Mouse (Mus musculus) macrophage (primary cell): ENCODE results near the gene Fstl5. TPM values are rescaled to one million over a fixed set of nuclear protein-coding genes. Genes with fewer than 3 reads are reported as not detected.

Experiments used
- H3K27ac ChIP-seq: fragments of 350-480 bp; formaldehyde crosslinking; 2 replicates; pipeline ENCODE4 v1.9.0; 2021
- H3K36me3 ChIP-seq: fragments of 350-480 bp; formaldehyde crosslinking; 2 replicates; pipeline ENCODE4 v1.9.0; 2021; ENCODE audit errors: inconsistent target
- H3K4me3 ChIP-seq: fragments of 350-480 bp; formaldehyde crosslinking; 2 replicates; pipeline ENCODE4 v1.9.0; 2021; ENCODE audit errors: inconsistent target
- H3K79me2 ChIP-seq: fragments of 350-480 bp; formaldehyde crosslinking; 2 replicates; pipeline ENCODE4 v1.9.0; 2021; ENCODE audit errors: inconsistent target
- WGBS: methylation state at CpG from one replicate; pipeline ENCODE4 v1.1.7; 2026; ENCODE audit warnings: inconsistent platforms; ENCODE audit not compliant: missing documents; 5-methylcytosine and 5-hydroxymethylcytosine counted together
- polyA plus RNA-seq: library from polyadenylated mRNA; stranded (reverse); fragments of 250-400 nt; gene quantifications from 3 replicates; pipeline ENCODE4 v1.2.4, GENCODE M21; 2018; ENCODE audit warnings: inconsistent platforms

Fstl5 gene
- polyA plus RNA-seq, 1 experiment from 2014 or later: not detected

- 94% methylated on average over 3 of the region's 3 CpGs for WGBS
- no peaks in the 10 kb centered on the region for H3K36me3 ChIP-seq
- H3K79me2 ChIP-seq: no peaks in the 10 kb centered on the region
- H3K4me3 ChIP-seq: no peak overlapping the region
- H3K27ac ChIP-seq: no peak overlapping the region
These were observed 601.9 kb downstream of the Fstl5 start for GRCm38 (mm10) chr3:76676006-76676405.

GRCm38 (mm10) chr3:76679853-76680545 is 605.9 kb downstream of the Fstl5 start:
- Histone ChIP-seq H3K4me3 (no peak overlapping the region), H3K79me2 (no peaks in the 10 kb centered on the region), H3K27ac (no peak overlapping the region), H3K36me3 (no peaks in the 10 kb centered on the region)
- WGBS: 77% methylated on average over 5 of the region's 5 CpGs

DNA sequence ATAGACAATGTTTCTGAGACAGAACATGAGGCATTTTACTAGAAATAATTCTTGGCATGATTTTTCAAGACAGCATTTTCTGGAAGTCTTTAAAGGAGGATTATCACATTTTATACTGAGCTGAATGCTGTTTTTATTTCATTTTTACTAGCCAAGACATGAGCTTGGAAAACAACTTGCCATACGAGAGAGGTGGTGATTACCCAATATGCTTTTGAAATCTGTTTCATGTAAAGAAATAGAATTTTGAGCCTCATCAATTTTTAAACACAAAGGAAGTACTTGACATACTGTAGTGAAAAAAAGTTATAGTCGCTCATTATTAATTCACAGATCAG is 606.4 kb downstream of the Fstl5 start:
- no peak overlapping the region for H3K4me3 ChIP-seq
- H3K36me3 ChIP-seq: no peaks in the 10 kb centered on the region
- H3K79me2 ChIP-seq: no peaks in the 10 kb centered on the region
- WGBS: 98% methylated on average over 2 of the region's 2 CpGs
- no peak overlapping the region for H3K27ac ChIP-seq

DNA sequence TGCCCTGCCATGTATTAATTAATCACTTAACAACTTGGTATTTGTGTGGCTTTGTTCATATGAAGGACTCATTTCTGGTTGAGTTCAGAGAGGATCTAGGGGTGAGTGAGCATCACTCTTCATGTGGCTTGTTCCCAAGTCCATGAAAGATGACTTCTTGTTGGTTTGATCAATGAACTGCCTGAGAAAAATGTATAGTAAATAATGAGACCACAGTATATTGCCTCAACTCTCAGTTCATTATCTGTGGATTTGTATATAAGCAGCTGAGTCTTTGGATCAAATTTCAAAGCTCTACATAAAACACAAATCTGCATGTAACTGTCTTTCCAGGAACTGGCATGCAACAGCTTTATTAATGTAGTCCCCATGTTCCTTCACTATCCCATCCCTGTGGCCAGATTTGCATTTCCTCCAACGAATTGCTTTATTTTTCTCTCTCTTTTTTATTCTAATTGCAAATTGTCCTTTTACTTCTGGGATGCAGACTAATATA is 623.1 kb downstream of the Fstl5 start:
- Histone ChIP-seq H3K79me2 (no peaks in the 10 kb centered on the region), H3K36me3 (no peaks in the 10 kb centered on the region), H3K4me3 (no peak overlapping the region), H3K27ac (no peak overlapping the region)
- 33% methylated on average over 1 of the region's 1 CpGs for WGBS

DNA sequence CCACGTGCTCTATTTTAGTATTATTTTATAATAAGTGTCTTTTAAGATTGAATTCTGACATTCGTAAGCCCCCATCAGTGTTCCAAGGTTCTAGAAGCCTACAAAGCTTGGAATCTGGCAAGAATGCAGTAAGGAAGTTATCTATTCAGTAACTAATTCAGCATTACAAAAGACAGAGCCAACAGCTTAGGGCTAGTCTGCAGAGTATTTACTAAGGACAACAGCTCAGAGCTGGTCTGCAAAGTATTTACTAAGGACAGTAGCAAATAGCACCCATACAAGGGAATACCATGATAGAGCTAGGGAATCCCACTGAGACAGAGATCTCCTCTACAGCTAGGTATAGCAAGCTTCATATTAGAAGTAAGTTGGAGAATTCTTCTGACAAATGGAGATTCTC is 665.2 kb downstream of the Fstl5 start:
- no peak overlapping the region for H3K4me3 ChIP-seq
- no peak overlapping the region for H3K27ac ChIP-seq
- WGBS: 85% methylated on average over 2 of the region's 2 CpGs
- H3K36me3 ChIP-seq: no peaks in the 10 kb centered on the region
- no peaks in the 10 kb centered on the region for H3K79me2 ChIP-seq

Other genes with a start within 250 kb of the Fstl5 start
- 7.3 to 20.0 TPM (median 16.6 TPM) in 3 replicates for gene Golim4, start 117.3 kb upstream of the Fstl5 start, polyA plus RNA-seq